Mouse (Mus musculus) gonadal fat pad, adult 2 months (tissue): ENCODE measurements around the gene Wt1. TPM values are rescaled to one million over a fixed set of nuclear protein-coding genes. Genes with fewer than 3 reads are reported as not detected.

Experiments
- DNase-seq: peaks from one replicate; pipeline ENCODE4 v3.0.0-alpha.2; 2012; ENCODE audit warnings: low read depth
- polyA plus RNA-seq: library from polyadenylated mRNA; depleted of rRNA; stranded (reverse); fragments of >200 nt; gene quantifications from 2 replicates; pipeline ENCODE4 v1.2.3, GENCODE M21; 2012; rRNA removed

Wt1 gene
- polyA plus RNA-seq, 1 experiment, result 8.7 TPM

GRCm38 (mm10) chr2:105182501-105182900, 56.2 kb downstream of the Wt1 start:
- no peak for DNase-seq

GRCm38 (mm10) chr2:105185140-105185539, 58.8 kb downstream of the Wt1 start:
- no peak for DNase-seq

- no peak for DNase-seq
These were observed 59.6 kb downstream of the Wt1 start for GRCm38 (mm10) chr2:105185768-105186529.

GRCm38 (mm10) chr2:105186591-105186990, 60.3 kb downstream of the Wt1 start:
- DNase-seq, result no peak

GRCm38 (mm10) chr2:105188182-105188581, 61.9 kb downstream of the Wt1 start:
- DNase-seq, result no peak

GRCm38 (mm10) chr2:105189352-105189751, 63.0 kb downstream of the Wt1 start:
- no peak for DNase-seq

- DNase-seq, result no peak
These were observed 73.8 kb downstream of the Wt1 start for GRCm38 (mm10) chr2:105200152-105200551.

GRCm38 (mm10) chr2:105206563-105207174, 80.3 kb downstream of the Wt1 start:
- no peak for DNase-seq

GRCm38 (mm10) chr2:105212839-105213238, 86.5 kb downstream of the Wt1 start:
- no peak for DNase-seq

GRCm38 (mm10) chr2:105215914-105216313, 89.6 kb downstream of the Wt1 start:
- no peak for DNase-seq

GRCm38 (mm10) chr2:105219229-105219628, 92.9 kb downstream of the Wt1 start:
- DNase-seq, result no peak

GRCm38 (mm10) chr2:105219664-105220063, 93.3 kb downstream of the Wt1 start:
- no peak for DNase-seq

GRCm38 (mm10) chr2:105220738-105221303, 94.5 kb downstream of the Wt1 start:
- DNase-seq, result no peak

Other genes with a start within 250 kb of the Wt1 start
- gene Eif3m, start 109.4 kb upstream of the Wt1 start, polyA plus RNA-seq, result 50.9 and 52.3 TPM in 2 replicates
- not detected in 2 replicates for gene Gm11060, start 34.5 kb upstream of the Wt1 start, polyA plus RNA-seq
- 7.1 and 9.0 TPM in 2 replicates for gene Them7, start 97.8 kb downstream of the Wt1 start, polyA plus RNA-seq